Mouse (Mus musculus) thymus, adult 2 months (tissue): ENCODE measurements around the gene Arhgap10.

ENCODE experiments used
- CTCF ChIP-seq: fragments of 200-500 bp; IDR thresholded peaks from 2 replicates; pipeline ENCODE4 v1.5.1; 2012; ENCODE audit warnings: mild to moderate bottlenecking, control low read depth, low read length, moderate library complexity, borderline replicate concordance; ENCODE audit not compliant: control insufficient read depth, poor library complexity, insufficient read depth; ENCODE audit errors: extremely low read depth
- POLR2A ChIP-seq: fragments of 200-500 bp; IDR thresholded peaks from 2 replicates; pipeline ENCODE4 v1.6.1; 2012; ENCODE audit warnings: mild to moderate bottlenecking, low read length, control low read depth, moderate library complexity; ENCODE audit not compliant: control insufficient read depth, poor library complexity, insufficient read depth; ENCODE audit errors: extremely low read depth

GRCm38 (mm10) chr8:77497442-77497841, 20.3 kb downstream of the Arhgap10 start:
- TF ChIP-seq CTCF (no peak), POLR2A (no peak)
